Mouse (Mus musculus): ENCODE measurements around the gene Raver1. TPM values are rescaled to one million over a fixed set of nuclear protein-coding genes. Genes with fewer than 3 reads are reported as not detected.

Gene Raver1
- polyA plus RNA-seq, 1 experiment, result 65.6 TPM

DNA sequence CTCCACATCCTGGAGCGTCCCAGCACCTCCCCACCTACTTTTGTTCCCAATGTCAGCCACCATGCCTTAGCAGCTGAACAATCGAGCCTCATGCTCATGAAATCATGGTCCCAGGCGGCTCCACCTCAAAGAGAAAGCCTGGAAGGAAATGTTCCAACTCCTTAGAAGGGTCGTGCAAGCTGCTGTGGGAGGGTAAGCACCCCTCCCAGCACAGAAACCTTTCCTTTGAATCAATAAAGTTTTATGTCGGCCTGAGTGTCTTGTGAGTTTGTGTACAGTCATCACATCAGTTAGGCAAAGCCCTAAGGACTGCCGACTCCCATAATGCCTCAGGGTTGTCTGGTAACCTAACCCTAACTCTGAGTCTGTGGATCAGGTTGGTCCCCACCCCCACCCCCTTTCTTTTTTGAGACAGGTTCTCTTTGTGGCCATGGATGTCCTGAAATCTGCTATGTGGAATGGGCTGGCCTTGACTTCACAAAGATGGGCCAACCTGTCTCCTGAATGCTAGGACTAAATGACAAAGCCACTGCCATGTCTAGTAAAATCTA is 63.2 kb downstream of the Raver1 start:
- TF ChIP-seq POLR2A (IDR thresholded peaks at IDR 0.05; ENCODE audit: borderline replicate concordance, extremely low read depth, insufficient read depth, insufficient read length, poor library complexity, severe bottlenecking) (no peak), CTCF (IDR thresholded peaks at IDR 0.05; ENCODE audit: borderline replicate concordance, extremely low read depth, insufficient read depth, insufficient read length) (no peak)
- no peak for DNase-seq (ENCODE audit: low read depth)

DNA sequence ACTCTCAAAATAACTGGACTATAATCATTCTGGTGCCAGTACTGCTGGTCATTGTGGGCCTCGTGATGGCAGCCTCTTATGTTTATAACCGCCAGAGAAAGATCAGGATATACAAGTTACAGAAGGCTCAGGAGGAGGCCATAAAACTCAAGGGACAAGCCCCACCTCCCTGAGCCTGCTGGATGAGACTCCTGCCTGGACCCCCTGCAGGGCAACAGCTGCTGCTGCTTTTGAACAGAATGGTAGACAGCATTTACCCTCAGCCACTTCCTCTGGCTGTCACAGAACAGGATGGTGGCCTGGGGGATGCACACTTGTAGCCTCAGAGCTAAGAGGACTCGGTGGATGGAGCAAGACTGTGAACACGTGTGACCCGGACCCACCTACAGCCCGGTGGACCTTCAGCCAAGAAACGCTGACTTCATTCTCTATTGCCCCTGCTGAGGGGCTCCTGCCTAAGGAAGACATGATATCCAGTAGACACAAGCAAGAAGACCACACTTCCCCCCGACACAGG is 64.0 kb downstream of the Raver1 start:
- no peak for DNase-seq (ENCODE audit: low read depth)
- no peak for TF ChIP-seq POLR2A (IDR thresholded peaks at IDR 0.05; ENCODE audit: borderline replicate concordance, extremely low read depth, insufficient read depth, insufficient read length, poor library complexity, severe bottlenecking)
- TF ChIP-seq CTCF (IDR thresholded peaks at IDR 0.05; ENCODE audit: borderline replicate concordance, extremely low read depth, insufficient read depth, insufficient read length), result no peak

DNA sequence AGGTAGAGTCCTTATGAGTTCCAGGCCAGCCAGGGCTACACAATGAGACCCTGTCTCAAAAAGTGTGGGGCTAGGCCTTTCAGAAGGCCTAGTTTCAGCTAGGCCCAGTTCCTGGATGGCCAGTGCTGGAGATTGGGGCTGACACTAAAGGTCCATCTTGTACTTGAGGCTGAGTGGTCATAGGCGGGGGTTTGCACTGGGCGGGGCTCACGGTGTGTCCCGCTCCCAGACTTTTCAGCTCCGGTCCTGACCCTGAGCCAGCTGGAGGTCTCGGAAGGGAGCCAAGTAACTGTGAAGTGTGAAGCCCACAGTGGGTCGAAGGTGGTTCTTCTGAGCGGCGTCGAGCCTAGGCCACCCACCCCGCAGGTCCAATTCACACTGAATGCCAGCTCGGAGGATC is 65.0 kb downstream of the Raver1 start:
- TF ChIP-seq CTCF (IDR thresholded peaks at IDR 0.05; ENCODE audit: borderline replicate concordance, extremely low read depth, insufficient read depth, insufficient read length), result no peak
- TF ChIP-seq POLR2A (IDR thresholded peaks at IDR 0.05; ENCODE audit: borderline replicate concordance, extremely low read depth, insufficient read depth, insufficient read length, poor library complexity, severe bottlenecking), result no peak
- DNase-seq (ENCODE audit: low read depth), result no peak

DNA sequence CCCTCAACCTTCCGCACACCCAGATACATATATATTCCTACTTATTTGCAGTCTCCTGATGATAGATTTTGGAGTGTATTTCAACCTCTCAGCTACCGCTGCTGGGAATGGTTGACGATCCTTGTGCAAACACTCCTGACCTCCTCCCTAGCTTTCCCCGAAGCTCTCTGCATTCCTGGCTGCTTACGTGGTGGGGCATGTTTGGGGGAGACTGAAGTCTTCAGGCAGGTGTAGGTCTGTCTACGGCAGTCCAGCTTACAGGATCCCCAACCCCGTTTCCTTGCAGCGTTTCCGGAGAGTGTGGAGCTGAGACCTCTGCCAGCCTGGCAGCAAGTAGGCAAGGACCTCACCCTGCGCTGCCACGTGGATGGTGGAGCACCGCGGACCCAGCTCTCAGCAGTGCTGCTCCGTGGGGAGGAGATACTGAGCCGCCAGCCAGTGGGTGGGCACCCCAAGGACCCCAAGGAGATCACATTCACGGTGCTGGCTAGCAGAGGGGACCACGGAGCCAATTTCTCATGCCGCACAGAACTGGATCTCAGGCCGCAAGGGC is 66.5 kb downstream of the Raver1 start:
- TF ChIP-seq CTCF (IDR thresholded peaks at IDR 0.05; ENCODE audit: borderline replicate concordance, extremely low read depth, insufficient read depth, insufficient read length), result no peak
- TF ChIP-seq POLR2A (IDR thresholded peaks at IDR 0.05; ENCODE audit: borderline replicate concordance, extremely low read depth, insufficient read depth, insufficient read length, poor library complexity, severe bottlenecking), result no peak
- DNase-seq (ENCODE audit: low read depth), result no peak

Other genes starting within 250 kb of the Raver1 start
- gene A230050P20Rik, start 223.4 kb downstream of the Raver1 start, polyA plus RNA-seq (2012; rRNA removed), result 6.6 and 8.7 TPM in 2 replicates
- gene Angptl6, start 212.3 kb downstream of the Raver1 start, polyA plus RNA-seq (2012; rRNA removed), result 11.7 and 13.9 TPM in 2 replicates
- gene Ppan, start 203.8 kb downstream of the Raver1 start, polyA plus RNA-seq (2012; rRNA removed), result 73.8 and 96.8 TPM in 2 replicates
- 144 and 152 TPM in 2 replicates for gene Eif3g, start 193.4 kb downstream of the Raver1 start, polyA plus RNA-seq (2012; rRNA removed)
- gene Dnmt1, start 132.1 kb downstream of the Raver1 start, polyA plus RNA-seq (2012; rRNA removed), result 90.1 and 103 TPM in 2 replicates
- gene S1pr2, start 115.2 kb downstream of the Raver1 start, polyA plus RNA-seq (2012; rRNA removed), result 4.7 and 6.0 TPM in 2 replicates
- 81.1 and 85.4 TPM in 2 replicates for gene Mrpl4, start 89.3 kb downstream of the Raver1 start, polyA plus RNA-seq (2012; rRNA removed)
- gene Icam1, start 76.0 kb downstream of the Raver1 start, polyA plus RNA-seq (2012; rRNA removed), result 3.0 and 3.9 TPM in 2 replicates
- 0.08 and 0.13 TPM in 2 replicates for gene Icam4, start 62.6 kb downstream of the Raver1 start, polyA plus RNA-seq (2012; rRNA removed)
- 1.0 and 1.5 TPM in 2 replicates for gene Icam5, start 59.9 kb downstream of the Raver1 start, polyA plus RNA-seq (2012; rRNA removed)
- 1.3 and 2.1 TPM in 2 replicates for gene Zglp1, start 24.9 kb downstream of the Raver1 start, polyA plus RNA-seq (2012; rRNA removed)
- 2.9 and 3.0 TPM in 2 replicates for gene Gm49373, start 18.9 kb downstream of the Raver1 start, polyA plus RNA-seq (2012; rRNA removed)
- 68.4 and 86.0 TPM in 2 replicates for gene Fdx1l, start 18.4 kb downstream of the Raver1 start, polyA plus RNA-seq (2012; rRNA removed)
- gene Gm38431, start within 50 bp of the Raver1 start, polyA plus RNA-seq (2012; rRNA removed), result 4.8 and 5.6 TPM in 2 replicates
- gene Tyk2, start 39.2 kb upstream of the Raver1 start, polyA plus RNA-seq (2012; rRNA removed), result 16.2 and 20.0 TPM in 2 replicates
- 141 and 182 TPM in 2 replicates for gene Cdc37, start 58.0 kb upstream of the Raver1 start, polyA plus RNA-seq (2012; rRNA removed)
- gene Pde4a, start 73.7 kb upstream of the Raver1 start, polyA plus RNA-seq (2012; rRNA removed), result 16.3 and 23.4 TPM in 2 replicates
- 58.7 and 59.7 TPM in 2 replicates for gene Keap1, start 147.4 kb upstream of the Raver1 start, polyA plus RNA-seq (2012; rRNA removed)
- 2.2 and 2.5 TPM in 2 replicates for gene S1pr5, start 156.4 kb upstream of the Raver1 start, polyA plus RNA-seq (2012; rRNA removed)
- 38.1 and 45.9 TPM in 2 replicates for gene Atg4d, start 173.3 kb upstream of the Raver1 start, polyA plus RNA-seq (2012; rRNA removed)
- gene Kri1, start 196.0 kb upstream of the Raver1 start, polyA plus RNA-seq (2012; rRNA removed), result 32.9 and 36.3 TPM in 2 replicates
- gene Cdkn2d, start 199.4 kb upstream of the Raver1 start, polyA plus RNA-seq (2012; rRNA removed), result 70.4 and 84.9 TPM in 2 replicates
- gene Ap1m2, start 220.3 kb upstream of the Raver1 start, polyA plus RNA-seq (2012; rRNA removed), result 2.4 and 2.9 TPM in 2 replicates
- gene Slc44a2, start 228.7 kb upstream of the Raver1 start, polyA plus RNA-seq (2012; rRNA removed), result 70.1 and 75.6 TPM in 2 replicates

Data from brain, embryonic 14.5 days (tissue).